Mouse (Mus musculus): Measurements from ENCODE around the gene Slc11a2. TPM values are rescaled to one million over a fixed set of nuclear protein-coding genes. Genes with fewer than 3 reads are reported as not detected.

Slc11a2 gene
- polyA plus RNA-seq, 1 experiment from 2014 or later = 17.8 TPM

- no peak overlapping the region for H3K4me2 ChIP-seq
- H3K4me1 ChIP-seq (ENCODE audit: insufficient read depth) = no peaks in the 10 kb centered on the region
- no peak overlapping the region for H3K9ac ChIP-seq
- no peaks in the 10 kb centered on the region for H3K27me3 ChIP-seq (ENCODE audit: insufficient read depth, low read length)
- no peak for ATAC-seq (ENCODE audit: insufficient read depth)
- H3K36me3 ChIP-seq (ENCODE audit: insufficient read depth) = peaks cover 90% of the 10 kb centered on the region
- no peaks in the 10 kb centered on the region for H3K9me3 ChIP-seq (ENCODE audit: low read depth, low read length)
- DNase-seq = no peak
- H3K4me3 ChIP-seq (ENCODE audit: low read depth, low read length) = no peak overlapping the region
- WGBS = 88% methylated on average over 16 of the region's 16 CpGs
- TF ChIP-seq CTCF (IDR thresholded peaks at IDR 0.05; ENCODE audit: low read depth) = no peak
- H3K27ac ChIP-seq (ENCODE audit: low read depth) = no peak overlapping the region
Measured at GRCm38 (mm10) chr15:100403318-100404000, 21.4 kb downstream of the Slc11a2 start.

DNA sequence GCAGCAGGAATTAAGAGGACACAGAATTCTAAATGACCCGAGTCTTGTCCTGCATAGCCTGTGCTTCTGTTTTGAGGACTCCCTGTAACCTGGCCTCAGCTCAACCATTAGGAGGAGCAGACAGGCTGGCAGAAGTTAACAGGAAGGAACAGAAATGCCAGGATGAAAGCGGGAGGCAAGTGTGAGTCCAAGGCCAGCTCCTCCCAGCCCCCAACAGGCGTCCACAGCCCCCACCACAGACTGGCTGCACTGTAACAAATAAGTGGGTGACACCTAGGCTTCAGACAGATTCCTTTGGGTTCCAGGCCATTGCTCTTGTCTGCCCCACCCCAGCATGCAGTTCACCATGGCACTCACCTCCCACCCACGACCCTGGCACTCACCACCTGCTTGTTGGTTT lies 22.1 kb downstream of the Slc11a2 start:
- DNase-seq (no peak), ATAC-seq (ENCODE audit: insufficient read depth) (no peak)
- no peak overlapping the region for H3K27ac ChIP-seq (ENCODE audit: low read depth)
- H3K9me3 ChIP-seq (ENCODE audit: low read depth, low read length) = no peaks in the 10 kb centered on the region
- no peak overlapping the region for H3K9ac ChIP-seq
- no peak for TF ChIP-seq CTCF (IDR thresholded peaks at IDR 0.05; ENCODE audit: low read depth)
- no peak overlapping the region for H3K4me3 ChIP-seq (ENCODE audit: low read depth, low read length)
- 83% methylated on average over 4 of the region's 4 CpGs for WGBS
- H3K36me3 ChIP-seq (ENCODE audit: insufficient read depth) = peaks cover 90% of the 10 kb centered on the region
- H3K27me3 ChIP-seq (ENCODE audit: insufficient read depth, low read length) = no peaks in the 10 kb centered on the region
- H3K4me2 ChIP-seq = no peak overlapping the region
- H3K4me1 ChIP-seq (ENCODE audit: insufficient read depth) = no peaks in the 10 kb centered on the region

DNA sequence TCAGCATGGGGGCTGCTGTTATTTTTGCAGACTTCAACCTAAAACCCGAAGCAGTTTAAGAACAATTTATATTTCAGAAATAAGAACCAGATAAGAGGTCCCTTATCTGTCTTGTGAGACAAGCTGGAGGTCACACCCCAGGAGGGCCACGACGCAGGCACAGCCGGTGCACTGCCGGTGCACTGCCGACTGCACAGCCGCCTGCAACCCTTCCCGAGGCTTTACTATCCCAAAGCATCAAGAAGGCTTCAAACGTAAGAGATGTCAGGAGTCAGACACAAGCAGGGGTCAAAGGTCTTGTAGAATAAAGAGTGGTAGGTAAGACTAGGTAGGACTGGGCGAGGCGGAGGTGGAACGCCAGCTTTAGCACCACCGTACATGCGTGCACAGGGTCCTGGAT lies 22.5 kb downstream of the Slc11a2 start:
- Histone ChIP-seq H3K4me2 (no peak overlapping the region), H3K36me3 (ENCODE audit: insufficient read depth) (peaks cover 90% of the 10 kb centered on the region), H3K27ac (ENCODE audit: low read depth) (no peak overlapping the region), H3K27me3 (ENCODE audit: insufficient read depth, low read length) (no peaks in the 10 kb centered on the region), H3K9ac (no peak overlapping the region), H3K4me1 (ENCODE audit: insufficient read depth) (no peaks in the 10 kb centered on the region), H3K9me3 (ENCODE audit: low read depth, low read length) (no peaks in the 10 kb centered on the region), H3K4me3 (ENCODE audit: low read depth, low read length) (no peak overlapping the region)
- ATAC-seq (ENCODE audit: insufficient read depth) (no peak), DNase-seq (no peak)
- WGBS = 76% methylated on average over 14 of the region's 14 CpGs
- TF ChIP-seq CTCF (IDR thresholded peaks at IDR 0.05; ENCODE audit: low read depth) = no peak

GRCm38 (mm10) chr15:100401811-100402210 lies 23.1 kb downstream of the Slc11a2 start:
- no peak for ATAC-seq (ENCODE audit: insufficient read depth)

DNA sequence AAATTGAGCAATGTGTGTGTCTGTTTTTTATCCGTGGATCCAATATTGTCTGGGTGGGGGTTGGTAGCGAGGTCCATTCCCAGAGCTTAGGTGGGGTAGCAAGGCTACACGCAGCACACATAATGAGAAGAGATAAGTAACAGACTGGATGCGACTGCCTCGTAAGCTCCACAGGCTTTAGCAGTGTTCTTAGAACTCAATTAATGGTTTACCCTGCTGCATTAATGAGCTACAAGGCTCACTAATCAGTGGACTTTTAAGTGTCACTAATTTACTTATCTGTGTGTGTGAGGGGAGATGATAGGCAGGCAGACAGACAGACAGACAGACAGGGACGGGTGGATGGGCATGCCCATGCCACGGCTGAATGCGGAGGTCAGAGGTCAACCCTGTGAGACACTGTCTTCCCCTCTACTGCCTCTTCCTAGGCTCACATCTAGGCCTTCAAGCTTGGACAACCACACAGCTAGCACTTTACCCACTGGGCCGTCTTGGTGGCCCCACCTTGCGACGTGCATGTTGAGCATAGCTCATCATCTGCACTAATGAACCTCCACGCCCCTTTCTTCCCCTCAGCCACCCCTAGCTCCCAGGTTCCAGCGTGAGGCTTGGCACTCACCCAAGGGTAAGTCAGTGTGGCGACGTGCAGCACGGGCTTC lies 24.2 kb downstream of the Slc11a2 start:
- 83% methylated on average over 16 of the region's 16 CpGs for WGBS
- DNase-seq (no peak), ATAC-seq (ENCODE audit: insufficient read depth) (no peak)
- Histone ChIP-seq H3K36me3 (ENCODE audit: insufficient read depth) (peaks cover 99% of the 10 kb centered on the region), H3K9me3 (ENCODE audit: low read depth, low read length) (no peaks in the 10 kb centered on the region), H3K27me3 (ENCODE audit: insufficient read depth, low read length) (no peaks in the 10 kb centered on the region), H3K27ac (ENCODE audit: low read depth) (no peak overlapping the region), H3K4me3 (ENCODE audit: low read depth, low read length) (no peak overlapping the region), H3K9ac (no peak overlapping the region), H3K4me1 (ENCODE audit: insufficient read depth) (no peaks in the 10 kb centered on the region), H3K4me2 (no peak overlapping the region)
- TF ChIP-seq CTCF (IDR thresholded peaks at IDR 0.05; ENCODE audit: low read depth) = no peak

More at GRCm38 (mm10) chr15:100401811-100402210, 23.1 kb downstream of the Slc11a2 start:
- DNase-seq = no peak
- Histone ChIP-seq H3K4me1 (ENCODE audit: insufficient read depth) (no peaks in the 10 kb centered on the region), H3K27me3 (ENCODE audit: insufficient read depth, low read length) (no peaks in the 10 kb centered on the region), H3K4me2 (no peak overlapping the region), H3K27ac (ENCODE audit: low read depth) (no peak overlapping the region), H3K9me3 (ENCODE audit: low read depth, low read length) (no peaks in the 10 kb centered on the region), H3K36me3 (ENCODE audit: insufficient read depth) (peaks cover 93% of the 10 kb centered on the region), H3K4me3 (ENCODE audit: low read depth, low read length) (no peak overlapping the region), H3K9ac (no peak overlapping the region)
- 88% methylated on average over 4 of the region's 4 CpGs for WGBS
- no peak for TF ChIP-seq CTCF (IDR thresholded peaks at IDR 0.05; ENCODE audit: low read depth)

GRCm38 (mm10) chr15:100395561-100395960 lies 29.3 kb downstream of the Slc11a2 start:
- TF ChIP-seq CTCF (IDR thresholded peaks at IDR 0.05; ENCODE audit: low read depth) = no peak; the same call in 1 of the 2 replicates
- WGBS = 92% methylated on average over 3 of the region's 3 CpGs
- DNase-seq (no peak), ATAC-seq (ENCODE audit: insufficient read depth) (no peak)
- H3K9ac ChIP-seq = no peak overlapping the region
- H3K36me3 ChIP-seq (ENCODE audit: insufficient read depth) = peaks cover 73% of the 10 kb centered on the region
- H3K4me2 ChIP-seq = no peak overlapping the region
- H3K27me3 ChIP-seq (ENCODE audit: insufficient read depth, low read length) = no peaks in the 10 kb centered on the region
- H3K9me3 ChIP-seq (ENCODE audit: low read depth, low read length) = no peaks in the 10 kb centered on the region
- H3K4me1 ChIP-seq (ENCODE audit: insufficient read depth) = no peaks in the 10 kb centered on the region
- no peak overlapping the region for H3K27ac ChIP-seq (ENCODE audit: low read depth)
- H3K4me3 ChIP-seq (ENCODE audit: low read depth, low read length) = no peak overlapping the region

DNA sequence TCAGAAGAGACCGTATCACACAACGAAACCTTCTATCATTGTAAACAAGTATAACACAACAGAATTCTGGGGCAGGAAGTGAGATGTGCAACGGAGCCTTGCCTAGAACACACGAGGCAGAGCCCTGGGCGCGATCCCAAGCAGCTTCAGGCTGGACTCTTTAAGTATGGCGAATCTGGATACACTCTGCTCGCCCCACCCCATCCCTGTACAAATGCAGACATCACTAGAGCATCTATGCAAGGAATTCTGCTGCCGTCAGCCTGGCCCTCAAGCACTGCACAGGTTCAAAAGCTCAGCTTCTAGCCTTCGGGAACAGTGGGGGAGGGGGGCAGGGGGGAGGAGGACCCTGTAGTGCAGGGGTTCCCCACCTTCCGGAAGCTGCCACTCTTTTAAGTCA lies 31.9 kb downstream of the Slc11a2 start:
- ATAC-seq (ENCODE audit: insufficient read depth) (no peak), DNase-seq (no peak)
- no peak overlapping the region for H3K27ac ChIP-seq (ENCODE audit: low read depth)
- WGBS = 76% methylated on average over 11 of the region's 11 CpGs
- H3K27me3 ChIP-seq (ENCODE audit: insufficient read depth, low read length) = no peaks in the 10 kb centered on the region
- no peaks in the 10 kb centered on the region for H3K4me1 ChIP-seq (ENCODE audit: insufficient read depth)
- H3K4me3 ChIP-seq (ENCODE audit: low read depth, low read length) = no peak overlapping the region
- H3K9me3 ChIP-seq (ENCODE audit: low read depth, low read length) = no peaks in the 10 kb centered on the region
- no peak overlapping the region for H3K9ac ChIP-seq
- no peak for TF ChIP-seq CTCF (IDR thresholded peaks at IDR 0.05; ENCODE audit: low read depth)
- peaks cover 48% of the 10 kb centered on the region for H3K36me3 ChIP-seq (ENCODE audit: insufficient read depth)
- no peak overlapping the region for H3K4me2 ChIP-seq

All from lung, embryonic 14.5 days (tissue).